Mouse (Mus musculus) liver, embryonic 11.5 days (tissue): ENCODE measurements around the gene Sp7. TPM values are rescaled to one million over a fixed set of nuclear protein-coding genes. Genes with fewer than 3 reads are reported as not detected.
A peak's percentile ranks its signal among the peaks of the same experiment; 100 is the strongest.

ENCODE experiments used
- ATAC-seq: fragments of 200-750 bp; cut with Nextera tagmentation; replicated peaks from 2 replicates; pipeline ENCODE4 v1.8.0; 2017; ENCODE audit warnings: moderate number of reproducible peaks, mild to moderate bottlenecking, moderate TSS enrichment, moderate library complexity; ENCODE audit not compliant: low FRiP score
- DNase-seq: peaks from one replicate; pipeline ENCODE4 v3.0.0-alpha.2; 2017; ENCODE audit warnings: low spot score
- H3K27ac ChIP-seq: fragments of 300-500 bp; sonication (generic); 2 replicates; pipeline ENCODE4 v1.5.1; 2014; ENCODE audit warnings: mild to moderate bottlenecking, low read depth, low read length, control low read depth
- H3K27me3 ChIP-seq: fragments of 300-500 bp; sonication (generic); replicated peaks from 2 replicates; pipeline ENCODE4 v1.6.1; 2014; ENCODE audit warnings: low read length, mixed read lengths; ENCODE audit not compliant: control insufficient read depth, insufficient read depth
- H3K36me3 ChIP-seq: fragments of 300-500 bp; sonication (generic); 2 replicates; pipeline ENCODE4 v1.6.1; 2014; ENCODE audit warnings: mild to moderate bottlenecking, low read length, moderate library complexity, mixed read lengths; ENCODE audit not compliant: control insufficient read depth, insufficient read depth
- H3K4me1 ChIP-seq: fragments of 300-500 bp; sonication (generic); replicated peaks from 2 replicates; pipeline ENCODE4 v1.6.1; 2014; ENCODE audit warnings: low read length, mixed read lengths; ENCODE audit not compliant: control insufficient read depth, insufficient read depth
- H3K4me2 ChIP-seq: fragments of 300-500 bp; sonication (generic); 2 replicates; pipeline ENCODE4 v1.6.1; 2014; ENCODE audit warnings: mild to moderate bottlenecking, control low read depth, moderate library complexity
- H3K4me3 ChIP-seq: fragments of 300-500 bp; sonication (generic); 2 replicates; pipeline ENCODE4 v1.5.1; 2014; ENCODE audit warnings: low read depth, low read length, control low read depth
- H3K9ac ChIP-seq: fragments of 300-500 bp; sonication (generic); 2 replicates; pipeline ENCODE4 v1.6.1; 2014; ENCODE audit warnings: low read depth, low read length, control low read depth
- H3K9me3 ChIP-seq: fragments of 300-500 bp; sonication (generic); 2 replicates; pipeline ENCODE4 v1.6.1; 2016; ENCODE audit warnings: low read length, inconsistent platforms, mixed read lengths; ENCODE audit not compliant: control insufficient read depth
- WGBS: fragments of 180-500 bp; shearing (Covaris S2); extraction: QIAGEN DNeasy Blood & Tissue Kit; methylation state at CpG from one replicate; pipeline ENCODE4 v1.1.7; 2014; 5-methylcytosine and 5-hydroxymethylcytosine counted together
- polyA plus RNA-seq: library from polyadenylated mRNA; unstranded; fragments of >200 nt; fragmentation: Nextera tagmentation; extraction: Ambion mirVana; gene quantifications from 2 replicates; pipeline ENCODE4 v1.2.1, GENCODE M21; 2014

Sp7 gene
- polyA plus RNA-seq, 1 experiment from 2014 or later, result 1.5 TPM

DNA sequence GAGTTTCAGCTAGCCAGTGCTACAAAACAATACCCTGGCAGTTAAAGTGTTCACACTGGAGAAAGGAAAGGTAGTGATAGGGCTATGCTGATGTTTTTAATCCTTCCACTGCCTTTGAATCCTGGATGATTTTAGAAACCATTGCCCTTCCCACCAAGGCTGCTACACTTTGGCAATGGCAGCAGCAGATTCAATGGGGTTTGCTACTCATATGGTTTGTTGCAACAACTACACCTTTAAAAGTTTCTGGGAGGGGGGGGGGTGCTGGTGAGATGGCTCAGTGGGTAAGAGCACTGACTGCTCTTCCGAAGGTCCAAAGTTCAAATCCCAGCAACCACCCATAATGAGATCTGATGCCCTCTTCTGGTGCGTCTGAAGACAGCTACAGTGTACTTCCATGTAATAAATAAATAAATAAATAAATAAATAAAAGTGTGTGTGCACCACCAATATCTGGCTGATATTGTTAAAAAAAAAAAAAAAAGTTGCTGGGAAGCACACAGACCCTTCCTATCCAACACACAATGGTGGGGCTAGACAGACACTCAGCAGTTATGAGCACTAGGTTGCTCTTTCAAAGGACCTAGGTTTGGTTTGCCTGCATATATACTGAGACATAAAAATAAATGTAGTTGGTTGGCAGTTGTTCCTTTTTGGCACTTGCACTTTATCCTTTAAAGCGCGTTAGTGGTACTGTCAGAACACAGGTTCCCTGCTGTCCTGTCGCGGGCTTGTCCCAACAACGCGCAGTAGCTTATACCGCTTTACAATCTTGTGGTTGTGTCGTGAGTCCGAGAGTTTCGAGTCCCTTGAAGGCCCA lies 42.1 kb downstream of the Sp7 start:
- H3K36me3 ChIP-seq, result peaks cover 26% of the 10 kb centered on the region
- ATAC-seq (no peak), DNase-seq (no peak)

DNA sequence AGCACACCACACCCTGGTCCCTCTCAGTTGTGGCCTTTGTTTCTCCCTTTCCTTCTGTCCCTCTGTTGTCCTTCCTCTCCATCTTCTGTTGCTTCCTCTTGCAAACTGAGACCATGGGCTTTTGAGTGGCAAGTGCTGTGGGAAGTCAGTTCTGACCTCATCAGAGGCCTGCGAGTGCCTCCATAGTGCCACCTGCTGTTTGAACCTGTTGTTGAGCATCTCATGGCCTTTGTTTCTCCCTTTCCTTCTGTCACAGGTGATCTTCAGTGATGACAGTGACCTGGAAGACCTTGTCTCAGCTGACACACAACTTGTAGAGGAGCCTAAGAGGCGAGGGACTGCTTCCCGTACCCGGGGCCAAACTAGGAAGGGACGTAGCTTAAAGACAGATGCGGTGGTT lies 50.7 kb downstream of the Sp7 start:
- no peak overlapping the region for H3K9ac ChIP-seq
- H3K4me3 ChIP-seq, result no peak overlapping the region
- no peaks in the 10 kb centered on the region for H3K9me3 ChIP-seq
- peaks cover 67% of the 10 kb centered on the region for H3K36me3 ChIP-seq
- H3K27me3 ChIP-seq, result no peaks in the 10 kb centered on the region
- 88% methylated on average over 6 of the region's 6 CpGs for WGBS
- H3K27ac ChIP-seq, result no peak overlapping the region
- ATAC-seq, result no peak
- H3K4me2 ChIP-seq, result no peak overlapping the region
- H3K4me1 ChIP-seq, result no peaks in the 10 kb centered on the region
- no peak for DNase-seq

More for the DNA sequence above, 42.1 kb downstream of the Sp7 start:
- Histone ChIP-seq H3K4me2 (peak overlapping the region; percentile 76), H3K9ac (0 out of 2 replicates have a peak overlapping the region, but pooled peaks have one; percentile 37), H3K27me3 (no peaks in the 10 kb centered on the region), H3K9me3 (no peaks in the 10 kb centered on the region), H3K27ac (no peak overlapping the region), H3K4me3 (peak overlapping the region; percentile 90), H3K4me1 (peaks cover 5% of the 10 kb centered on the region; the same call in 1 of the 2 replicates)
- WGBS, result 75% methylated on average over 12 of the region's 12 CpGs

- no peak overlapping the region for H3K4me3 ChIP-seq
- H3K36me3 ChIP-seq, result peaks cover 63% of the 10 kb centered on the region
- no peak overlapping the region for H3K27ac ChIP-seq
- DNase-seq (no peak), ATAC-seq (no peak)
- no peak overlapping the region for H3K9ac ChIP-seq
- WGBS, result 94% methylated on average over 8 of the region's 8 CpGs
- no peaks in the 10 kb centered on the region for H3K9me3 ChIP-seq
- no peak overlapping the region for H3K4me2 ChIP-seq
- no peaks in the 10 kb centered on the region for H3K27me3 ChIP-seq
- H3K4me1 ChIP-seq, result no peaks in the 10 kb centered on the region
These were observed 51.7 kb downstream of the Sp7 start for GRCm38 (mm10) chr15:102315292-102315691.

DNA sequence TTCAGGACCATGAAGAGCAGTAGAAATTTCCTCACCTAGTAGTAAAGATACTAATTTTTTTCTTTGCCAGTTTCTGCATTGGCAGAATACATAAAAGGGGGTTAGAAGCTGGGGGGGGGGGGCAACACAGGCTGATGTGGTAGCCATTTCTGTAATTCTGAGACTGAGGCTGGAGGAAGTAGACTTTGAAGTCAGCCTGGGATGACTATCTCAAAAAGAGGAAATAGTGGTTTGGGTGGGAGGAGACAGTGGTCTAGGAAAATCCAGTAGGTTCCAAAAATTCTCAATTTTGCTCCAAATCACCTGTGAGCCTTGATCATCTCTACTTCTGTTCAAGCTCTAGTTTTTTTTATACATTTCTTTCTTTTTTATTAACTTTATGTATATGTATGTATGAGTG lies 55.5 kb downstream of the Sp7 start:
- Histone ChIP-seq H3K4me3 (no peak overlapping the region), H3K9me3 (no peaks in the 10 kb centered on the region), H3K4me2 (no peak overlapping the region), H3K36me3 (peaks cover 57% of the 10 kb centered on the region), H3K27ac (no peak overlapping the region), H3K27me3 (no peaks in the 10 kb centered on the region), H3K9ac (no peak overlapping the region), H3K4me1 (no peaks in the 10 kb centered on the region)
- DNase-seq (no peak), ATAC-seq (no peak)

DNA sequence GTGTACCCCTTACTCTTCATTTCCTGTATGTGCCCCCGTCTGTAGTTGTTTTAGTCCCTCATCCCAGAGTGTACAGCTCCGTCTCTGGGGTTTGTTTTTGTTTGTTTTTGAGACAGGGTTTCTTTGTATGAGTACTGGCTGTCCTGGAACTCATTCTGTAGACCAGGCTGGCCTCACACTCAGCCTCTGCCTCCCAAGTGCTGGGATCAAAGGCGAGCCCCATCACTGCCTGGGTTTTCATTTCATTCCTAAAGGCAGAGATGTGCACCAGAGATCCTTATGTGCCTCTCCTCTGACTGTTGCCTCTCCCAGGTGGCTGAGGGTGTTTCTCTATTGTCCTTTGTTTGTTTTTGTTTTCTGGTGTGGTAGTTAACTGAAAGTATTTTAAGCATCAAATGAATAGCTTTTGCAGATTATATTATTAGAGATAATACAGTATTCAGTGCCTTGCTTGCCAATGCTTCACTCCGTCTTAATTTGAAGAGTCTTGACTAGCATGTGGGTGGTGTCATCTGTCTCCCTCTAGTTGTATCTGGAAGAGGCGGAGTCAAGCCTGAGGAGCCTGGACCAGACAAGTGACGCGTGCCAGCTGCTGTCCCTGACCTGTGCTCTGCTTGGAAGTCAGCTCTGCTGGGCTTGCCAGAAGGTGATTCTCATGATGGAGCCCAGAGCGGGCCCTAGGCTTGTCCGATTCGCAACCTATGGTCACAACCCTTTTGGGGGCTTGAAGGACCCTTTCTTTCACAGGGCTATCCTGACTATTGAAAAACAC lies 56.7 kb downstream of the Sp7 start:
- Histone ChIP-seq H3K4me2 (no peak overlapping the region), H3K36me3 (peaks cover 56% of the 10 kb centered on the region), H3K9ac (no peak overlapping the region), H3K27ac (no peak overlapping the region), H3K27me3 (no peaks in the 10 kb centered on the region), H3K9me3 (no peaks in the 10 kb centered on the region), H3K4me1 (no peaks in the 10 kb centered on the region), H3K4me3 (no peak overlapping the region)
- ATAC-seq (no peak), DNase-seq (no peak)
- 80% methylated on average over 10 of the region's 10 CpGs for WGBS

- H3K36me3 ChIP-seq, result peaks cover 56% of the 10 kb centered on the region
- DNase-seq (no peak), ATAC-seq (no peak)
- WGBS, result 87% methylated on average over 9 of the region's 9 CpGs
- no peak overlapping the region for H3K4me3 ChIP-seq
- no peaks in the 10 kb centered on the region for H3K9me3 ChIP-seq
- H3K4me1 ChIP-seq, result no peaks in the 10 kb centered on the region
- no peaks in the 10 kb centered on the region for H3K27me3 ChIP-seq
- no peak overlapping the region for H3K9ac ChIP-seq
- H3K27ac ChIP-seq, result no peak overlapping the region
- H3K4me2 ChIP-seq, result no peak overlapping the region
These were observed 58.3 kb downstream of the Sp7 start for GRCm38 (mm10) chr15:102308717-102309116.

Other genes starting within 250 kb of the Sp7 start
- gene Spryd3, start 230.9 kb downstream of the Sp7 start, polyA plus RNA-seq, result 15.1 and 18.7 TPM in 2 replicates
- gene Igfbp6, start 222.8 kb downstream of the Sp7 start, polyA plus RNA-seq, result 0.77 and 1.1 TPM in 2 replicates
- gene Soat2, start 216.7 kb downstream of the Sp7 start, polyA plus RNA-seq, result 31.4 and 36.2 TPM in 2 replicates
- 38.1 and 38.3 TPM in 2 replicates for gene Zfp740, start 163.9 kb downstream of the Sp7 start, polyA plus RNA-seq
- gene Csad, start 162.5 kb downstream of the Sp7 start, polyA plus RNA-seq, result 33.3 and 35.1 TPM in 2 replicates
- 3.9 and 4.1 TPM in 2 replicates for gene Itgb7, start 135.2 kb downstream of the Sp7 start, polyA plus RNA-seq
- 11.1 and 11.5 TPM in 2 replicates for gene Rarg, start 109.7 kb downstream of the Sp7 start, polyA plus RNA-seq
- 0.13 TPM in 1 of 2 replicates, not detected in the other for gene Gm9918, start 96.6 kb downstream of the Sp7 start, polyA plus RNA-seq
- 58.8 and 60.7 TPM in 2 replicates for gene Mfsd5, start 87.7 kb downstream of the Sp7 start, polyA plus RNA-seq
- 50.6 and 54.2 TPM in 2 replicates for gene Espl1, start 70.9 kb downstream of the Sp7 start, polyA plus RNA-seq
- 236 and 254 TPM in 2 replicates for gene Pfdn5, start 41.1 kb downstream of the Sp7 start, polyA plus RNA-seq
- 97.0 and 104 TPM in 2 replicates for gene Myg1, start 35.5 kb downstream of the Sp7 start, polyA plus RNA-seq
- 99.3 and 108 TPM in 2 replicates for gene Aaas, start 16.4 kb downstream of the Sp7 start, polyA plus RNA-seq
- gene Sp1, start 39.0 kb upstream of the Sp7 start, polyA plus RNA-seq, result 9.7 and 10.6 TPM in 2 replicates
- gene Amhr2, start 78.2 kb upstream of the Sp7 start, polyA plus RNA-seq, result 1.1 and 1.6 TPM in 2 replicates
- 155 and 157 TPM in 2 replicates for gene Prr13, start 91.8 kb upstream of the Sp7 start, polyA plus RNA-seq
- gene Pcbp2, start 103.4 kb upstream of the Sp7 start, polyA plus RNA-seq, result 187 and 220 TPM in 2 replicates
- not detected in 2 replicates for gene Gm10337, start 136.5 kb upstream of the Sp7 start, polyA plus RNA-seq
- gene Map3k12, start 149.9 kb upstream of the Sp7 start, polyA plus RNA-seq, result 7.7 and 7.9 TPM in 2 replicates
- 96.7 and 105 TPM in 2 replicates for gene Tarbp2, start 151.0 kb upstream of the Sp7 start, polyA plus RNA-seq
- 0.86 and 1.2 TPM in 2 replicates for gene Npff, start 157.8 kb upstream of the Sp7 start, polyA plus RNA-seq